In genomic region chr10:75129283-75129710, GRCm38 (mm10) we compare ENCODE assay signal across 9 mouse cellular contexts.
A peak's percentile ranks its signal among the peaks of the same experiment; 100 is the strongest.
DNase-seq lines count a peak whose midpoint lies in the region; ATAC-seq and TF ChIP-seq lines count a peak whose summit lies in the region.
"Had no signal": no experiment of that assay in that cellular context is flagged by ENCODE, and none has a peak within 500 bp of the region (broad histone marks: within the 10 kb centered on the region; RNA-seq: fewer than 3 reads in every experiment).

No protein-coding gene starts in this region.

- H3K9ac ChIP-seq in stomach, postnatal 0 days (ENCODE audit: low read length), result no peak overlapping the region
- H3K9ac ChIP-seq: limb, embryonic 13.5 days had no signal

- H3K27ac ChIP-seq in stomach, postnatal 0 days (replicated peaks), result no peak overlapping the region
- H3K27ac ChIP-seq: limb, embryonic 13.5 days had no signal

- no peak overlapping the region for H3K4me2 ChIP-seq in stomach, postnatal 0 days (replicated peaks; ENCODE audit: low read depth)
- H3K4me2 ChIP-seq: limb, embryonic 13.5 days had no signal

- peak; percentile 55 to 77 for DNase-seq in cerebellum, postnatal 14 days
- no peak for DNase-seq in cerebellum, adult 9-11 months
- peak; percentile 49 for DNase-seq in right cerebral cortex, adult 18-20 months
- DNase-seq in right cerebral cortex, postnatal 25 days, result no peak
- DNase-seq in heart, adult 8-10 months (ENCODE audit: low spot score), result peak; percentile 69
- peak; percentile 45 to 54 for DNase-seq in layer of hippocampus, postnatal 10 days (ENCODE audit: low spot score in 2 of 2)
- DNase-seq in stomach, postnatal 0 days (ENCODE audit: low spot score), result peak; percentile 88
- no peak for DNase-seq in frontal cortex, postnatal 10 days (ENCODE audit: low spot score in 2 of 2)

- no peaks in the 10 kb centered on the region for H3K27me3 ChIP-seq in stomach, postnatal 0 days (ENCODE audit: control insufficient read depth, insufficient read depth, low read length)
- H3K27me3 ChIP-seq: limb, embryonic 13.5 days had no signal

- TF ChIP-seq CTCF in stomach, postnatal 0 days (IDR thresholded peaks at IDR 0.05; ENCODE audit: low read depth), result peak; percentile 32; the same call in 1 of the 2 replicates

- WGBS in stomach, postnatal 0 days, result 58% methylated on average over 7 of the region's 7 CpGs

- ATAC-seq in stomach, postnatal 0 days (ENCODE audit: low FRiP score, low TSS enrichment), result peak; percentile 79

- no peaks in the 10 kb centered on the region for H3K9me3 ChIP-seq in stomach, postnatal 0 days (ENCODE audit: control insufficient read depth, low read length)
- H3K9me3 ChIP-seq: limb, embryonic 13.5 days had no signal

- TF ChIP-seq EP300 in stomach, postnatal 0 days (optimal IDR thresholded peaks at IDR 0.05), result no peak

- H3K4me3 ChIP-seq in stomach, postnatal 0 days (ENCODE audit: low read depth, low read length), result no peak overlapping the region
- H3K4me3 ChIP-seq: limb, embryonic 13.5 days had no signal

- peaks cover 7% of the 10 kb centered on the region for H3K36me3 ChIP-seq in stomach, postnatal 0 days (ENCODE audit: control insufficient read depth, insufficient read depth, low read length)

- H3K4me1 ChIP-seq in stomach, postnatal 0 days (replicated peaks; ENCODE audit: control insufficient read depth, insufficient read depth), result no peaks in the 10 kb centered on the region
- H3K4me1 ChIP-seq: limb, embryonic 13.5 days had no signal

Comparison
In these comparisons a context has a peak if more than half of its experiments do, and no peak if none do; other contexts are left out.
1. DNase-seq: peak in cerebellum, postnatal 14 days (2 of 2), right cerebral cortex, adult 18-20 months (single experiment), heart, adult 8-10 months (single experiment), layer of hippocampus, postnatal 10 days (2 of 2) and stomach, postnatal 0 days (single experiment); none in cerebellum, adult 9-11 months (single experiment), right cerebral cortex, postnatal 25 days (single experiment) and frontal cortex, postnatal 10 days (0 of 2).